Mouse (Mus musculus) stomach, postnatal 0 days (tissue): ENCODE data around the gene Snrpb. TPM values are rescaled to one million over a fixed set of nuclear protein-coding genes. Genes with fewer than 3 reads are reported as not detected.

Experiments used
- ATAC-seq: fragments of 200-750 bp; cut with Nextera tagmentation; 2 replicates; pipeline ENCODE4 v1.8.0; 2017; ENCODE audit not compliant: low FRiP score, low TSS enrichment
- DNase-seq: peaks from one replicate; pipeline ENCODE4 v3.0.0-alpha.2; 2016; ENCODE audit warnings: low spot score
- H3K27ac ChIP-seq: fragments of 300-500 bp; sonication (generic); replicated peaks from 2 replicates; pipeline ENCODE4 v1.5.1; 2014; ENCODE audit warnings: mild to moderate bottlenecking, control low read depth
- H3K27me3 ChIP-seq: fragments of 300-500 bp; sonication (generic); 2 replicates; pipeline ENCODE4 v1.6.1; 2014; ENCODE audit warnings: low read length; ENCODE audit not compliant: control insufficient read depth, insufficient read depth
- H3K36me3 ChIP-seq: fragments of 300-500 bp; sonication (generic); 2 replicates; pipeline ENCODE4 v1.6.1; 2014; ENCODE audit warnings: low read length, mixed read lengths; ENCODE audit not compliant: control insufficient read depth, insufficient read depth
- H3K4me1 ChIP-seq: fragments of 300-500 bp; sonication (generic); replicated peaks from 2 replicates; pipeline ENCODE4 v1.6.1; 2014; ENCODE audit warnings: antibody characterized with exemption; ENCODE audit not compliant: control insufficient read depth, insufficient read depth
- H3K4me2 ChIP-seq: fragments of 300-500 bp; sonication (generic); replicated peaks from 2 replicates; pipeline ENCODE4 v1.6.1; 2014; ENCODE audit warnings: low read depth, mild to moderate bottlenecking, control low read depth, moderate library complexity
- H3K4me3 ChIP-seq: fragments of 300-500 bp; sonication (generic); 2 replicates; pipeline ENCODE4 v1.5.1; 2014; ENCODE audit warnings: low read depth, low read length, control low read depth
- H3K9ac ChIP-seq: fragments of 300-500 bp; sonication (generic); 2 replicates; pipeline ENCODE4 v1.6.1; 2014; ENCODE audit warnings: mild to moderate bottlenecking, low read length, control low read depth, mixed read lengths
- H3K9me3 ChIP-seq: fragments of 300-500 bp; sonication (generic); 2 replicates; pipeline ENCODE4 v1.6.1; 2016; ENCODE audit warnings: low read length; ENCODE audit not compliant: control insufficient read depth
- CTCF ChIP-seq: IDR thresholded peaks from 2 replicates; pipeline ENCODE4 v1.5.1; 2016; ENCODE audit warnings: antibody characterized with exemption, low read depth, mild to moderate bottlenecking, moderate library complexity
- EP300 ChIP-seq: optimal IDR thresholded peaks from 2 replicates; pipeline ENCODE3; 2016; ENCODE audit warnings: antibody characterized with exemption
- WGBS: fragments of 180-500 bp; shearing (Covaris S2); extraction: QIAGEN DNeasy Blood & Tissue Kit; methylation state at CpG from one replicate; pipeline ENCODE4 v1.1.7; 2014; 5-methylcytosine and 5-hydroxymethylcytosine counted together
- polyA plus RNA-seq: library from polyadenylated mRNA; unstranded; fragments of >200 nt; fragmentation: Nextera tagmentation; extraction: Ambion mirVana; gene quantifications from 2 replicates; pipeline ENCODE4 v1.2.1, GENCODE M21; 2015

Snrpb gene
- polyA plus RNA-seq, 1 experiment from 2014 or later, result 318 TPM

DNA sequence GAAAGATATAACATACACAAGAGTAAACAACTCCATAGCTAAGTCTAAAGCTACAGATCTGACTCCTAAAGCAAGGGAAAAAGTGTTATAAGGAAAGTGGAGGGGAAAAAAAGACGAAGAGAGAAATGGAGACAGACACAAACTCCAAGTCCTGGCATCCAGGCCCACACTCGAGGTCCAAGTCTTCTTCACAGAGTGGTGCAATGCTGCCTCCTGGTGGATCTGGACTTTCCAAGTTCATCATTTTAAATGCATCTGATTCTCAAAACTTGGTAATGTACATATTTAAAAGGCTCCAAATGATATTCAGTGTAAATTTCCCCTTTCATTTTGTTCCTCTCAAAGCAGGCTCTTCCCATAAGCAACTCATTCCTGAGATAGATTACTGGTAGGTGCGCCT lies 11.3 kb downstream of the Snrpb start:
- peak; percentile 63 for DNase-seq
- Histone ChIP-seq H3K4me2 (no peak overlapping the region), H3K36me3 (peaks cover 19% of the 10 kb centered on the region), H3K4me3 (no peak overlapping the region), H3K27me3 (no peaks in the 10 kb centered on the region), H3K9ac (no peak overlapping the region), H3K4me1 (no peaks in the 10 kb centered on the region), H3K9me3 (no peaks in the 10 kb centered on the region), H3K27ac (no peak overlapping the region)
- peak; percentile 86 for TF ChIP-seq CTCF
- TF ChIP-seq EP300, result no peak
- WGBS, result 48% methylated on average over 3 of the region's 3 CpGs
- ATAC-seq, result no peak

DNA sequence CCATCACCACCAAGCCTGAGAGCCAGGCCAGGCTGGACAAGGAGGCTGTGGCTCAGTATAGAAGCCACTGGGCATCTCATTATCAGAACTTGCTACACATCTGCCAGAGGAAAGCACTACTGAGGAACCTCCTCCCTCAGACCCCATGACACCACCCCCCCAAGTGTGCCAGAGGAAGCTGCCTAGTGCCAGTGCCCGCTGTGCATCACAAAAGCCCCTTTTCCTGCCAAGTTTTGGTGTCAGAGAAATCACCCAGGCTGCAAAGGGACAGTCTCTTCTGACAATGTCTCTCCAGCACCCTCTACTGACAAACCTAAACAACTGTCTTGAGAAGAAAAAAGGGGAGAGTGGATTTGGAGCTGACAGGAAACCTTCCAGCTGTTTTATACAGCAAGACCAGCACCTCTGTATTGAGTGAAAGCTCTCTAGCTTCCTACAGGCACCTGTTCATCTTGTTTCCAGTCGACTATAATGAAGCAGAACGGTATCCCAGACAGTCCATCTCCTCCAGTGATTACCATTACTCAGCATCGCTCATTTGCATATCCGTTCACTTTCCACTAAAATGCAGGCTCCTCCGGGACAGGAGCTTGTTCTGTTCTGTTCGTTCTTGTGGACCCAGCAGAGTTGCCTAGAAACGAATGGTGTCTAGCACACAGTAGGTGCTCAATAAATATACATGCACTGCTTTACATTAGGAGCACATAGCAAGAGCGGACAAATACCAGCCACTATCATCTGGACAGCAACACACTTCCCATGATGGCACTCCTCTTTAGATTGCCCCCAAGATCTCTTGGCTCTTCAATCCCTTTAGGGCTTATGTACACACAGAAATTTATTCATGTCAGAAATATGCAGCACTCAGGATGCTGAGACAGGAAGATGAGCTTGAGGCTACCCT lies 12.6 kb downstream of the Snrpb start:
- 67% methylated on average over 9 of the region's 9 CpGs for WGBS
- Histone ChIP-seq H3K9ac (no peak overlapping the region), H3K27me3 (no peaks in the 10 kb centered on the region), H3K4me1 (no peaks in the 10 kb centered on the region), H3K36me3 (peaks cover 11% of the 10 kb centered on the region), H3K4me2 (no peak overlapping the region), H3K27ac (no peak overlapping the region), H3K9me3 (no peaks in the 10 kb centered on the region), H3K4me3 (no peak overlapping the region)
- no peak for TF ChIP-seq EP300
- TF ChIP-seq CTCF, result peak; percentile 67
- no peak for DNase-seq
- ATAC-seq, result peak; percentile 35; the same call in 1 of the 2 replicates

DNA sequence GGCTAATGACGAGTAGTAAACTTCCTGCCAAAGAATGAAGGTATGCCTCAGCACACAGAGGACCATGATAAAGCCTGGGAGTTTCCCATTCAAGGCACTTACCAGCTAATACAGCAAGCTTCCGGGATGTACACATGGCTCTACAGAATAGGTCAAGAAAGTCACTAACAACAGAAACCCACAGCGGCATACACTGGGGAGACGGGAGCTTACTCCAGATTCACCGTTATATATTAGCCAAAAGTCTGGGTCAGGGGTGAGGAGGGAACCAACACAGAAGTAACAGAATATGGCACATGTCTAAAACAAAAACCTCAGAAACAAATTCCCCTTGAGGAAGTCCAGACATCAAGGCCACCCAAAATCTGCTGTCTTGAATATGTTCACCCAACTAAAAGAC lies 16.5 kb downstream of the Snrpb start:
- DNase-seq, result no peak
- Histone ChIP-seq H3K4me3 (no peak overlapping the region), H3K27ac (no peak overlapping the region), H3K9me3 (no peaks in the 10 kb centered on the region), H3K4me1 (no peaks in the 10 kb centered on the region), H3K4me2 (no peak overlapping the region), H3K27me3 (no peaks in the 10 kb centered on the region), H3K9ac (no peak overlapping the region), H3K36me3 (no peaks in the 10 kb centered on the region)
- WGBS, result 65% methylated on average over 5 of the region's 5 CpGs
- TF ChIP-seq EP300, result no peak
- TF ChIP-seq CTCF, result no peak
- no peak for ATAC-seq

DNA sequence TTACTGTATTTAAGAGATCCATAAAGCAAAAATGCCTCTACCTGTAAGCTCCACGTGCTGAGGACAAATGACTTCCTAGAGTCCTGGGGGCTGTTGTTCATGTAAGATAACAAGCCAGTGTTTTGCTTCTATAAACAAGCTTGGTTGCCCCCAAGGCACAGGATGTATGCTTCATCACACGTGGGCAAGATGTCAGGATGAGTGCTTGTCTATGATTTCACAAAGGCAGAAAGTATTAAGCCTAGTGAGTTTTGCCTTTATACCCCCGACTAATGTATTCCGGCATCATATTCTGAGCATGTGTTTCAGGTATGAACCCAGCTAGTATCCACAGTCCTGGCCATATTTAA lies 21.1 kb downstream of the Snrpb start:
- H3K4me2 ChIP-seq, result no peak overlapping the region
- no peak for ATAC-seq
- 54% methylated on average over 4 of the region's 4 CpGs for WGBS
- H3K36me3 ChIP-seq, result no peaks in the 10 kb centered on the region
- H3K4me3 ChIP-seq, result no peak overlapping the region
- H3K4me1 ChIP-seq, result no peaks in the 10 kb centered on the region
- no peak for DNase-seq
- TF ChIP-seq CTCF (no peak), EP300 (no peak)
- H3K27me3 ChIP-seq, result no peaks in the 10 kb centered on the region
- H3K27ac ChIP-seq, result no peak overlapping the region
- H3K9me3 ChIP-seq, result no peaks in the 10 kb centered on the region
- no peak overlapping the region for H3K9ac ChIP-seq

DNA sequence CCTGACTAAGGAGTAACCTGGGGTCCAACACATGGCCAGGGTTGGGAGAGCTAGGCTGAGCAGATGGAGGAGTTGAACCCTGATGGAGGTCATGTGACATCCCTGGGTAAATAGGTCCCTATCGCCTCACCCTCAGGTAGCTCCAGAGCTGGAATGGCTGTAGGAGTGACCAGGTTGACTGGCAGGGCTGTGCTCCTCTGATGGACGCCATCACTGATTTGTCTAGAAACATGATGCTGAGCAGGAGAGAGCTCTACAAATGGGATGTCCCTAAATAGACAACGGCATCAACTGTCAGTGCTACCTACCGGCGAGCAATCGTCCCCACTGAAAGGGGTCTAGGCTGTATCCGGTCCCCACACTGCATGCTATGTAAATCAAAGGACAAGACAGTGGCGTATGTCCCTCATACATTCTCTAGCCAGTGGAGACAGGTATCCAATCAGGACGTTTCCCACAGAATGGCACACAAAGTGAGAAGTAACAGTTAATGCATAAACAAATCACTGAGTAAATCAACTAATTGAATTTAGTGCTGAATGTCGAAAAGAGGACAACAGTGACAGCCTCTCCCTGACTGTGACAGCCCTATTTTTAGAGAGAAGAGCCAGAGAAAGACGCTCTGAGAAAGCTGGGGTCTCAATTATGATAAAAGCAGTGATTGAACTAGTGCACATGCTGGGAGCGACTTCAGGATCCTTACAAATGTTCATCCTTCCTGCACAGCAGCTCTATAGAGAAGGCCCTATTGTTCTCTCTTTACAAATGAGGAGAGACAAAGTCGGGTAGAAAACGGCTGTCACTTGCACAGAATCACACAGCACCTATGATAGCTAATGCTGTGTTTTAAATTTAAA lies 21.7 kb downstream of the Snrpb start:
- no peaks in the 10 kb centered on the region for H3K4me1 ChIP-seq
- no peaks in the 10 kb centered on the region for H3K9me3 ChIP-seq
- no peak overlapping the region for H3K9ac ChIP-seq
- 69% methylated on average over 14 of the region's 14 CpGs for WGBS
- H3K36me3 ChIP-seq, result no peaks in the 10 kb centered on the region
- no peak for DNase-seq
- H3K27ac ChIP-seq, result no peak overlapping the region
- TF ChIP-seq EP300 (no peak), CTCF (no peak)
- no peaks in the 10 kb centered on the region for H3K27me3 ChIP-seq
- no peak overlapping the region for H3K4me3 ChIP-seq
- ATAC-seq, result no peak
- no peak overlapping the region for H3K4me2 ChIP-seq

DNA sequence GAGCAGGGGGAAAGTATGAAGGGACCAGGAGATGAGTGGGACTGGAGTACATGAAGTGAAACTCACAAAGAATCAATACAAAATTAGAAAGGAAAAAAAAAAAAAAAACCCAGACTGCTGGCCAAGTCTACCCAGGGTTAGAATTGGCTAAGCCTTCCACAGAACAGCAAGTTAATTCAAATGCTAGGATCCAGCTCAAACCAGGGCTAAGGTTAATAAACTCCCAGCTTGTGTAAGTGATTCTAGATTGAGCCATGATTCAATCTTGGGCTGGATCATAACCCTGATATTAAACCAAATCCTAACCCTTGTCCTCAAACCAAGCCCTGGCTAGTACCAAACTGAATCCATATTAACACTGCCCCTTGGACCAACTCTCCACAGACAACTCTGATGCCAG lies 23.4 kb downstream of the Snrpb start:
- no peaks in the 10 kb centered on the region for H3K4me1 ChIP-seq
- no peak overlapping the region for H3K27ac ChIP-seq
- no peaks in the 10 kb centered on the region for H3K9me3 ChIP-seq
- H3K4me2 ChIP-seq, result no peak overlapping the region
- no peaks in the 10 kb centered on the region for H3K27me3 ChIP-seq
- ATAC-seq, result no peak
- H3K36me3 ChIP-seq, result no peaks in the 10 kb centered on the region
- TF ChIP-seq CTCF (no peak), EP300 (no peak)
- H3K9ac ChIP-seq, result no peak overlapping the region
- DNase-seq, result no peak
- H3K4me3 ChIP-seq, result no peak overlapping the region
